Mouse (Mus musculus): Measurements from ENCODE around the gene Chad.

The Chad gene

DNA sequence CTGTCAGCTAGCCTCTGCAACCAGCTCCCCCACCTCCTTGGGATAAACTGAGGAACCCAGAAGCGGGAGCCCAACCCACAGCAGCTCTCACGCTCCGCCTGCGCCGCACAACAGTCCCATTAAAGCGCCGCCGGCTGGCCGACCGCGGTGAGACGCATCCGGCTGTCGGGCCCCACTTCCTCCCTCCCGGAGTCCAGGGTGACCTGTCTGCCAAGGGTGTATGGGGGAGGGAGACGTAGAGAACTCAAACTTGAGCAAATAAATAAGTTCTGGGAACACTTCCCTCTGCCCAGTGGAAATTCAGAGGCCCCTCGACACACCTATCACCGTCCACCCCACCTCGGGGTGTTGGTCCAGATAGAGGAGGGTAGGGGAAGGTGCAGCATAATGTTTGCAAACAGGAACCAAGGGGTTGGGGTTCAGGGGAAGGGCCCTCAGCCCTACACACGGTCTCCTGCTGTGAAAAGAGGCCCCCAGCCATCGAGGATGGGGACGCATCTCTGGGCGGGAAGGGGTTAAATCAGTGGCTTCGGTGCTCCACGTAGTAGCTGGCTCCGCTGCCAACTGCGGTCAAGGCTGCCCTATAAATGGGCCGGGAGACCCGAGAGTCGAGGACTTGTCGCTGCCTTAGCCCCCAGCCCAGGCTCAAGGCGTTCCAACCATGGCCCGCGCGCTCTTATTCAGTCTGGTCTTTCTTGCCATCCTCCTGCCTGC lies at the start of gene Chad:
Chad (plus strand) TSS at position 611 of the 714 bp plus-strand sequence.
- DNase-seq, result peak; percentile 72 to 83

DNA sequence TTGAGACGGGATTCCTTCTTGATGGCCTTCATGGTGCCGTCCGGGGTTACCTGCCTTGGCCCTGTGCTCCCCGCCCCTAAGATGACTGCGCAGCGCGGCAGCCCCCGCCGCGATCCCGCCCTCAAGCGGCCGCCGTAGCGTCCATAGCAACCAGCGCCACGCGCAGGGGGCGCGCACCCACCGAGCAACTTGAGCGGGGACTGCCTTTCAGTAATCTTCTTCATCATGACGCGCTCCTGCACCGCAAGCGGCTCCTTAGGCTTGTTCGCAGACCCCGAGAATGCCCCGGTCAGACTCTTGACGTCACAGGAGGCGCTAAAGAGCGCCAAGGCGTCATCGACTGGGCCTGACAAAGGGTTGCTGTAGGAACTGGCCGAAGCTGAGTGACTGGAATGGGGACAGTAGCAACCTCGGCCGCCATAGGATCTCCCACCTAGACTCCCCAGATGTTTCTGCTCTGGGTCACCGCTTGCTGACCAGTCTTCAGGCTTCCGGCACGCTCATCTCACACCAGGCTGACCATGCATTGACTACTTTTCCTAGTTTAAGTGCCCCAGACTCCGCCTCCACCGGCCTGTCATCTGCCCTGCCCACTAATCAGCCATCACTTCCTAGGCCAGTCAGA lies 43.5 kb upstream of the Chad start, which contains the start of gene Mycbpap:
Mycbpap (minus strand) TSS at position 524 of the 625 bp plus-strand sequence.
- DNase-seq, result peak; percentile 71 to 79

DNA sequence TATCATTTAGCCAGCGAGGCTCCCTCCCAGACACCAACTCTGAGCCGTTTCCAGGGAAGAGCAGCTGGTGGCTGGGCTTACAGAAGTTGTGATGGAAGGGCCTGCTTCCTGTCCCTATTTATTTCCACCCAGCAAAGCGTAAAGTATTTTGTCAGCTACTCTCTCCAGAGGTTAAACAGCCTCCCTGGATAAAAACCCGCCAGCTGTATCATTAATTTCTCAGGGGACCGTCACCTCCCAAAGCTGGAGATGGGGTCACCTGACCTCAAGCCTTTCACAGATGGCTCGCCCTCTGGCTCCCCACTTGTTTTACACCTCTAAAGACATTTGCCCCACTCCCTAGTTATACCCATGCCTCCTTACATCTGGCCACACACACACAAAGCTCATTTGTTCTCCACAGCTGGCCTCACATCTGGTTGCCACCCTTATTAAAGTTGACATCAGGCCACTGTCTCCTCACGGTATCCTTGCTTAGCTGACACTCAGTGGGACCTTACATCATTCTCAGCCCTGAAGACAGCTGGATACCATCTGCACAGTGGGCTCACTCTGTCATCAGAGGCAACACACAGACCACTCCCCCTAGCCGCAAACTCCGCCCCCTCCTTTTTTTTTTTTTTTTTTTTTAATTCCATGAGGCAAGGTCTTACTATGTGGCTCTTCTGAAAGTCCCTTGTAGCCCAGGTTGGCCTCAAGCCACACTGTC lies 38.5 kb upstream of the Chad start:
- peak; percentile 27 to 41 for DNase-seq

DNA sequence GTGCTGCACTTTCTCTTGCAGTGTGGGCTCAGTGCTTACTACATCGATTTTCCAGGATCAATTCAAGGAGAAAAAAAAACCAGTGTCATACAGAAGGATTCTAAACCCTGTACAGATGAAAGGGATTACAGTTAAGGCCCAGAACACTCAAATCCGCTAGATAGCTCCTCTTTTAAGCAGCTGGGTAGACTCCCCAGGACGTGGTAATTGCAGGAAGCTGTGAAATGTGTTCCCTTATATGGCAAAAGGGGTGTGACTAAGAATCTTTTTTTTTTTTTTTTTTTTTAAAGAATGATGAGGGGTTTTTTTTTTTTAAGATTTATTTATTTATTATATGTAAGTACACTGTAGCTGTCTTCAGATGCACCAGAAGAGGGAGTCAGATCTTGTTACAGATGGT lies 36.0 kb upstream of the Chad start:
- DNase-seq, result no peak

DNA sequence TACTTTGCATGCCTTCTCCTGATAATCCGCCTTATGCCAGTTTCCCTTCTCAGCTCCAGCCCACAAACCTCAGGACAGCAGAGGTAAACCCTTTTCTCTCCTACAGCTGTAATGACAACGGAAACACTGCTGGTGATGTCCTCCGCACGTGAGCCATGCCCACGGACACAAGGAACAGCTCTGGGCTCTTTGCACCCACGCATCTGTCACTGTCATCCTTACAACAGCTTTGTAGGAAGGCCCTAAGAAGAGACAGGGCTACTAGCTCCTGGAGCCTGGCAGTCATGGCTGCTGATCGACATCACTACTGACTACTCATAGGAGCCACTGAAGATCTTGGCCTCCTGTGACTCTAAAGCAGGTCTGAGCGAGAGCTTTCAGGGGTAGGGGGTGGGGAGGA lies 31.7 kb upstream of the Chad start:
- no peak for DNase-seq

DNA sequence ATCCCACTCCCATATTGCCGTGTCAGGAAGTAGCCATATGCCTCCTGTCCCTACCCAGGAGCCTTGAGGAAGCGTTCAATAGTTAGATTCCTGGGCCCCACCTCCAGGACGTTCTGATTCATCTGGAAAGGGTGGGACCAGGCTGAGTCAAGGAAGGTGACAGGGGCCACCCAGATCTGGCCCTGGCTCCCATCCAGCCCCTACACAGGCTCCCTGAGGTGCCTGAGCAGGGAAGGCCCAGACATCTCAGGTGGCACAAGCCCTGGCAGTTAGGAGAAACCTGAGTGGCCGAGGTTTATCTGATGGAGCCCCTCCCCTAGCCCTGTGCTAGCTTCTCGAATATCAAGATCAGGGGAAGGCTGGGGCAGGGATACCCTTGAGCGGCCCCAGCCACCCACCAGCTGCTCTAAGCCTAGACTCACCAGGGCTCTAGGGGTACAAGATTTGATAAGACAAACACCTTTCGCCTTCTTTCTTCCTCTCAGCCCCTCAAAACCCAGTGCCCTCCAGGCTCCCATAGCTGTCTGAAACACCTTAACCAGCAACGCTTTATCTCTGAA lies 26.0 kb upstream of the Chad start:
- no peak for DNase-seq

DNA sequence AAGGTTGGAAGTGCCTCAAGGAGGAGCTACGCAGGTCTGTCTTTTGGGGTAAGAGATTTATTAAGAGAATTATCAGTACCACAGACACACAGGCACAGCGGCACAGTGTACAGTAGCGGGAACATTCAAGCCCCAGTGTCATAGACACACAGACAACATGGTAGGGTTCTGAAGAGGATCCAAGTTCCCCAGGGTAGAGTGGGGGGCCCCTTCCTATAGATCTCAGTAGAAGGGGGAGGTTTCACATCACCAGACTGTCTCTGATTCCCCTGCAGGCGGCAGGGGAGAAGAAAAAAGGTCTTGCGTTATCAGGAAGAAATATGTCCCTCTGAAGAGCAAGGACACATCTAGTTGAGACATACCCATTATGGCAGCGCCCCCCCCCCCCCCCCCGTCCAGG lies 25.1 kb upstream of the Chad start:
- DNase-seq, result no peak

DNA sequence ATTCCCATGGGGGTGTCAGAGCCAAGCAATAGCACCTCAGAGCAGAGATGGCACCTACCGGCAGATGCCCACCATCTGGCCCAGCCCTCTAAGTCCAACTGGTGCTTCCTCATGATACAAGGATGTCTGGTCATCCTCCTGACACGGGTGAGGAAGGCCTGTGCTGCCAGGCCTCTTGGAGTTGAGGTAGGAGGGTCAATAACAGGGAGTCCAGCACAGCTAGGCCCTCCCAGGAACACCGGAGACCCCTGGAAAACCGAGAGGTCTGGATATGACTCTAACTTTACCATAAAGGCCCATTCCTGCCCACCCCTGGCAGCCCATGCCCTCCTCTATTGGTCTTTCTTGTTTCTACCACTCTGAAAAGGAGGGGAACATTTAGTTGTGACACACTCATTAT lies 22.4 kb upstream of the Chad start:
- DNase-seq, result no peak

DNA sequence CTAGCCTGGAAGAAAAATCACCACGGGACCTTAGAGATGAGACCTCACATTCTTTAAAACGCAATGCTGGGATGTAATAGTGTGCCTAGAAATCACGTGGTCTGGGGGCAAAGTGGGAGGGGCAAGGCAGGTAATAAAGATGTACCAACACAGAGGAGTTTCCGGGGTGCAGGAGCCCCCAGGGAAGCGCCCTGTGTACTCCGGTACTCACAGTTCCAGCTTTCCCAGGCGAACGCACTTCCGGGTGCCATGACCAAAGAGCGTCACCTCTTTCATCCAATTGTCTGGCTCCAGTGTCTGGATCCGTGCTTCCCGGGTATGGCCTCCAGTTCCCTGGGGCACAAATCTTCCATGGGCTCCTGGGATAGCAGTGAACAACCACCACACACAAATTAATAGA lies 21.5 kb upstream of the Chad start:
- no peak for DNase-seq

DNA sequence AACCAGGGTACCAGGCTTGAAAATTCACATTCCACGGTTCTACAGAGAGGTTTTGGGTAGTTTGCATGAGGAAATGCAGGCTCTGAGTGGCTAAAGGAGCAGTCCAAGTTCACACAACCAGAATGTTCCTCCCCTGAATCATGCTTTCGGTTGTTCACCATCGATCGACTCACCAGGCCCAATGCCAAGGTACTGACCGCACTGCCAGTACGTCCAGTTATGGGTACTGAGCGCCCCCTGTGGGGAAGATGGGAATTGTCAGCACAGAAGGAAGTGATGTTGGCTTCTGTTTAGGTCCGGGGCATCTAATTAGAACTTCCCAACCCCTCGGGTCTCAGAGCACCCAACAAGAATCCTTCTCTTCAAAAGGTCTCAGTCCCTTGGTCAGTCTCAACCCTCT lies 20.9 kb upstream of the Chad start:
- peak; percentile 97 for DNase-seq

DNA sequence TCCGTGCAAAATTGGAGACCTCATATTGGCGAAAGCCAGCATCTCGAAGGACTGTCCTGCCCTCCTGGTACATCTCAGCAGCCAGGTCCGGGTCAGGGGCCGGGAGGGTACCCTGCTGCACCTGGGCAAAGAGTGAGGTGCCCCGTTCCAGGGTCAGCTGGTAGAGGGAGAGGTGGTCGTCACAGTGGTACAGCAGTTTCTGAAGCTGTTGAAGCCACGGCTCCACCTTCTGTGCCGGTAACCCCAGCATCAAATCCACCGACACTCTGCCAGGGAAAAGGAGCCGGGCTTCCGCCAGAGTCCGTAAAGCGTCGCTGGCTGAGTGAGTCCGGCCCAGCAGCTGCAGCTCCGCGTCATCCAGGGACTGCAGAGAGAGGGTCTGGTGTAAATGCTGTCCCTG lies 20.4 kb upstream of the Chad start:
- peak; percentile 50 to 54 for DNase-seq

DNA sequence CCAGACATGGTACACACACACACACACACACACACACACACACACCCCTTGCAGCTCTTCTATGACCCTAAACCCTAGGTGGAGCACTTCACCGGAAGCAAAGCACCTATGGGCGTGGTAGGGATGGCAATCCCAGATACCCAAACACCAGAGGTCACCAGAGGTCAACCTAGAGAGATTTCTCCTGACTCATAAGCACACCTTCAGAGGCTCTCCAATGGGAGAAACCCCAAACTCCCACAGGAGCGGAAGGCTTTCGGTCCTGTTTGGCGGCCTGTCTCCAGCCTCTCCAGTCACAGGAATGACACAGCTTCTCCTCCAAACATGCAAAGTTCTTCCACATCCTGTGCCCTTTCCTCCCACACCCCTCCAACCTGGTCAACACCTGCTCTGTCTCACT lies 18.5 kb upstream of the Chad start:
- DNase-seq, result no peak

DNA sequence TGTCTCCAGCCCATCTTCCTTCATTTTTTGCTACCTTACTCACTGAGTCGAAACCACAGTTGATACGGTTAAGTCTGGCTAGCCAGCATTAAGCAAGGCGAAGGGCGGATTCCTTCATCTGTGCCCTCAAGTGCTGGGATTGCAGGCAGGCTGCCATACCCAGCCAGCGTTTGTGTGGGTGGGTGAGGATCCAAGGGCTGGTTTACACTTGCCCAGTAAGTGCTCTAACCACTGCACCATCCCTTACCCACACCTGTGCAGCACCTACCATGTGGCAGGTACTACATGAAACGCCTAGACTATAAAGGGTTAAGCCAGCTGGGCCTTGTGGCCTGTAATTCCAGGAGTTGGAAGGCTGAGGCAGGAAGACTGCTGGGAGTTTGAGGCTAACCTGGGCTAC lies 17.6 kb upstream of the Chad start:
- no peak for DNase-seq

DNA sequence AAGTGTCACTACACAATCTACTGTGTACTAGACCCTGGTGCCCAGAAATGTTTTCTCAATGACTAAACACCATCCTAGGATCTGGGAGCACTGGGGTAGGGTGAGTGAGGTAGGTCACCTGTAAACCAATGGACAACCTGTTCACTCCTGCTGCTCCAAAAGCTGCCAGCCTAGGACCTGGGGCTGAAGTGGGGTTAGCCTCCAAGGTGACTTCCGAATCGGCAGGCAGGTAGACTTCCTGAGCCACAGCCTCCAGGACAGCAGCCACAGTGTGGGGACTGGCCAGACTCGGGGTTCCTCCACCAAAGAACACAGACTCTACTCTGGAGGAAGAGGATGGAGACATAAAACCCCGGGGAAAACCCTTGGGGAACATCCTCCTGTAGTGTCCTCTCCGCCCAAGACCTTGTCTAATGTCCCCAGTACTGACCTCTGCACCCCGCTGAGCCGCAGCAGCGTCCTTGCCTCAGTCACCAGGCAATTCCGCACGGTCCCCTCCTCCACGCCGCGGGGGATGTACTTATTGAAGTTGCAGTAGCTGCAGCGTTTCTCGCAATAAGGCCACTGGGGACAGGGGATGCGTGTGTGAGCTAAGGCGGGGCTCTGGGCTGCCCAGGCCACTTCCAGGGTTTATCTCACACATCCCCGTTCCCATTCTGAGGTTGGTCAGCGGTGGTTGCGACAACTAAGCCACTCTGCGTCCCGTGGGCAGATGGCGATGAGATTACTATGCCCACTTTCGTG lies 16.6 kb upstream of the Chad start:
- peak; percentile 63 to 73 for DNase-seq

DNA sequence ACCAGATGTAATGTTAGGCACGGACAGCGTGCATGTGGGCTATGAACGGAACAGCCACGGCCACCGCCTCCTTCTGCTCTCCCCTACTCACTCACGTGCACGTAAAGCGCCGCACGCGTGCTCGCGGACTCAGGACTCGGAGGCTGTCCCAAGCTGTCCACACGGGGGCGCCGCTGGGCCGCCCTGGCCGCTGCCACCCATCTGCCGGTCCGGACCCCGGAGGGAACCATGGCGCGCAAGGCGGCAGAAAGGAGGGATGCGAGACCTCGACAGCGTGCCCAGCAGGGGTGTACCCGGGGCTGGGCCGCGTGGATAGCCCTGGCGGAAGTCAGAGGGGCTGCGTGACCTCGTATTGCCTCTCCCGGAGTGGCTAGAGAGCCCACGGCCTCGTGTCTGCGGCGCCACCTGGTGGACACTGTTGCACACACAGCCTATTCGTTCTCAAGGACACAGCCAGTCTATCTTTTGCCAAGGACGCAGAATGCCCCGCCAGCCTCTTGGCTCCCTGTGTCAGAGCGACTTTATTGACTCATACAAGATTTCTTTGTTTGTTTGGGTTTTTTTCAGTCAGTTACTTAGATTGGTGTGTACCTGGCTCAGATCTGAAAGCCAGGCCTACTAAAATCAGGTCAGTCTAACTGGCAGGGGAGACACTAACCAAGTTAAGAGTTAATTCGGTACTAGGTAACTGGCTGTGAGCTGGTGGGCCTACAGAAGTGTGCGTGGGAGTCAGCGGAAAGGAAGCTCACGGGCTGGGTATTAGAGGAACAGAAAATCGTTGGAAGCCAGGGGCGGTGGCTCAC lies 15.8 kb upstream of the Chad start, which contains the start of gene Rsad1:
Rsad1 (minus strand) TSS at position 368 of the 803 bp plus-strand sequence.
- peak; percentile 97 to 98 for DNase-seq

DNA sequence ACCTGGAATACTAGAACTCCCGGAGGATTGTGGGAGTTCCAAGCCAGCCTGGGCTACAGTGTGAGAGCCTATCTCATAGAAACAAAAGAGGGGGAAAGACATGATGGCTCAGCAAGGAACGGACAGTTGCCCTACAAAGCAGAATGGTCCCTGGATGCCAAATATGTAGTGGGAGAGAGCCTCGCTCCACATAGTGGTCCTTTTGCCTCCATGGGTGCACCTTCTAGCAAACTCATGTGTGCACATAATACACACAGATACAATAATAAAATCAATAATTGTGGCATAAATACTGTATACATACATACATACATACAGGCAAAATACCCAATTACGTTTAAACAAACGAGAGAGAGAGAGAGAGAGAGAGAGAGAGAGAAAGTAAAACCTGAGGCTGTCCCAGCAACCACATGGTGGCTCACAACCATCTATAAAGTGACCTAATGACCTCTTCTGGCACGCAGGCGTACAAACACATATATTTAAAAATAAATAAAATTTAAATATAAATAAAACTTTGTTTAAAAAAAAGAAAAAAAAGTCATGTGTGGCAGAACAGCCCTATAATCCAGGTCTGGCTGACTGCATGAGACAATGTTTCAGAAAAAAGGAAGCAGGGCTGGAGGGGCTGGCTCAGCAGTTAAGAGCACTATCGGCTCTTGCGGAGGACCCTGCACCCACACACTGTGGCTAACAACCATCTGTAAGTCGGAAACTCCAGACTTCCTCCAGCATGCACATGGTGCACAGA lies 15.0 kb upstream of the Chad start:
- no peak for DNase-seq

DNA sequence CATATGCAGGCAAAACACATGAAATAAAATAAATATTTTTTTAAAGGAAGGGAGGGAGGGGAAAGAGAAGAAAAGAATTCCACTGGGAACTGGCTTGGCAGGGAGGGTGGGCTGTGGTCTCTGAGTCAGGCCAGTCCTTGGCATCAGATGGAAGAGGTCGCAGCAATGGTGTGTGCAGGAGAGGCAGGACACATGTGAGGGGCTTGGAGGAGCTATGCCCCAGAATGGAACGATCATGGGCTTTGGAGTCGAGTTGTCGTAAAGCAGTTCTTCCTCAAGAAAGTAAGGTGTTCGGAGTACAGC lies 14.5 kb upstream of the Chad start:
- DNase-seq, result no peak

DNA sequence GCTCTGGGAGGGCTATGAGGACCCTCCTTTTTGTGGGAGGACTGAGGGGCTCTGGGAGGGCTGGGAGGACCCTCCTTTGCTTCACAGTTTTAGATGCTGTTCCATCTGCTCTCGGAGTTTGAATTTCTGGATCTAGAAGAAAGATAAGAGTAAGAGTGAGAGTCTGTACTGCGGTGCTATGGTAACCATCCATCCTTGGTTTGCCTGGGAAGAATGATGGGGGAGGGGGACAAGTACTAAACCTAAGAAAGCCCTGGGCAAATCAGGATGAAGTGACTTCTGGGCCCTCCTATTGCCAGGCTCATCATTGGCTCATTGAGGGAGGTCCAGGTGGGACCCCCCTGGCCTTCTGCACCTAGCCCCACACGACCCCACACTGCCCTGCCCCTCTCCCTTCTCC lies 6.6 kb upstream of the Chad start:
- no peak for DNase-seq

DNA sequence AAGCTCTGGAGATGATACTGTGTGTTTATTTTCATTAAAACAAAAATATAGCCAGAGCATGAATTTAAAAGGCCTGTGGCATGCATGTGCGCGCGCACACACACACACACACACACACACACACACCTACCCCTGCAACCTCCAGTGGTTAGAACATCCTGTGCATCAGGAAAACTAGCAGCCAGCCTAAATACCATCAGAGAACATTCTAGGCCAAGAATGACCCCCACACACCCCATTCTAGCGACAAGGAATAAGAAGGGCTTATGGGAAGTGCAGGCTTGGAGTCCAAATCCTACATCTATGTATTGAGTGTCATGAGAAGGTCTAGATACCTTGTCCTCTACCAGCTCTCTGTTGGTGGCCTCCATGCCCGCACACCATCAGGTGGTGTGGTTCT lies 1.5 kb upstream of the Chad start:
- no peak for DNase-seq

DNA sequence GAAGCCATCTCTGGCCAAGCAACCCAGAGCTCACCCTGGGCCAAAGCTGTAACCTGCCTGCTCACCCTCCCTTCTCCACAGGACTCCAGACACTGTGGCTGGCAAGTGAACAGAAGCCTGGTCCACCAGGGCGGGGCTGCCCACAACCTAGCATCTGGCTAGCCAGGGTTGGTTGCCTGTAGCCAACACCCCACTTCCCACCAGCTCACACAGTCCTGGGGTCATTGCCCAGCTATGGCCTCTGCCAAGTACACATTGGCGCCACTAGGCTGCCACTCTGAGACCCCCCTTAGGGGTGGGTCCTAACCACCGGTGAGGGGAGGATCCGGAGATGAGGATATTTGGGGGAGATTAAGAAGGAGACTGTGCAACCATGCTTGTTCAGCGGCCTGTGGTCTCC lies 1.0 kb upstream of the Chad start:
- no peak for DNase-seq

DNA sequence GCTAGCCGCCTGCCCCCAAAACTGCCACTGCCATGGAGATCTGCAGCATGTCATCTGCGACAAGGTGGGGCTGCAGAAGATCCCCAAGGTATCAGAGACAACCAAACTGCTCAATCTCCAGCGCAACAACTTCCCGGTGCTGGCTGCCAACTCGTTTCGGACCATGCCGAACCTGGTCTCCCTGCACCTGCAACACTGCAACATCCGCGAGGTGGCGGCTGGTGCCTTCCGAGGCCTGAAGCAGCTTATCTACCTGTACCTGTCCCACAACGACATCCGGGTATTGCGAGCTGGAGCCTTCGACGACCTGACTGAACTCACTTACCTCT lies 268 bp downstream of the Chad start:
- DNase-seq, result peak; percentile 24 to 49

DNA sequence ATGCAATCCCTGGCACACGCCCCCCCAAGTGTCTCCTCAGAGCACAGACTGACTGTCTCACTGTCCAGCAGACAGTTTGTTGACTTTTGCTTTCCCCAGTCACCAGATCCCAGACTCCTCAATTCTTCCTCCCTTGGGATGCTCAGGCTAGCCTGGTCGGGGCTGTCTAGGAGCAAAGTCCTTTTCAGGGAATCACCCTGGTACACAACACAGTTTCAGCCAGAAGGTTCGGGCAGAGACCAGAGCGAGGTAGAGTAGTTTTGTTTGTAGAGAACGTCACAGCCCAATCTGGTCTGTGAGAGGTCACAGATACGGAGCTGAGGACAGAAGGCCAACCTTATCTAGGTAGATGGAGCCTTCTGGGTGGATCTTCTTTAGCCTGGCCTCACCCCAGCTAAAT lies 1.7 kb downstream of the Chad start:
- no peak for DNase-seq

Measured in kidney, postnatal 4 days (tissue).